Mouse (Mus musculus) hindbrain, embryonic 10.5 days (tissue): ENCODE measurements around the gene Pde4b. TPM values are rescaled to one million over a fixed set of nuclear protein-coding genes. Genes with fewer than 3 reads are reported as not detected.

Source experiments
- DNase-seq: peaks from one replicate; pipeline ENCODE4 v3.0.0-alpha.2; 2017; ENCODE audit warnings: low spot score
- H3K27ac ChIP-seq: fragments of 300-500 bp; sonication (generic); 2 replicates; pipeline ENCODE4 v1.5.1; 2016; ENCODE audit warnings: mild to moderate bottlenecking, moderate library complexity
- H3K27me3 ChIP-seq: fragments of 300-500 bp; sonication (generic); 2 replicates; pipeline ENCODE4 v1.6.1; 2016; ENCODE audit warnings: mild to moderate bottlenecking; ENCODE audit not compliant: poor library complexity, insufficient read depth, severe bottlenecking
- H3K36me3 ChIP-seq: fragments of 300-500 bp; sonication (generic); 2 replicates; pipeline ENCODE4 v1.6.1; 2016; ENCODE audit warnings: mild to moderate bottlenecking, moderate library complexity
- H3K4me1 ChIP-seq: fragments of 300-500 bp; sonication (generic); replicated peaks from 2 replicates; pipeline ENCODE4 v1.6.1; 2016; ENCODE audit warnings: mild to moderate bottlenecking
- H3K4me3 ChIP-seq: fragments of 300-500 bp; sonication (generic); 2 replicates; pipeline ENCODE4 v1.5.1; 2016; ENCODE audit warnings: mild to moderate bottlenecking, moderate library complexity
- H3K9me3 ChIP-seq: fragments of 300-500 bp; sonication (generic); 2 replicates; pipeline ENCODE4 v1.6.1; 2016; ENCODE audit warnings: mild to moderate bottlenecking, moderate library complexity
- WGBS: fragments of 180-500 bp; shearing (Covaris S2); methylation state at CpG from one replicate; pipeline ENCODE4 v1.1.7; 2016; 5-methylcytosine and 5-hydroxymethylcytosine counted together
- polyA plus RNA-seq: library from polyadenylated mRNA; unstranded; fragments of >200 nt; fragmentation: Nextera tagmentation; extraction: Ambion mirVana; gene quantifications from 2 replicates; pipeline ENCODE4 v1.2.1, GENCODE M21; 2016

Pde4b gene
- polyA plus RNA-seq, 1 experiment from 2014 or later: 6.7 TPM

DNA sequence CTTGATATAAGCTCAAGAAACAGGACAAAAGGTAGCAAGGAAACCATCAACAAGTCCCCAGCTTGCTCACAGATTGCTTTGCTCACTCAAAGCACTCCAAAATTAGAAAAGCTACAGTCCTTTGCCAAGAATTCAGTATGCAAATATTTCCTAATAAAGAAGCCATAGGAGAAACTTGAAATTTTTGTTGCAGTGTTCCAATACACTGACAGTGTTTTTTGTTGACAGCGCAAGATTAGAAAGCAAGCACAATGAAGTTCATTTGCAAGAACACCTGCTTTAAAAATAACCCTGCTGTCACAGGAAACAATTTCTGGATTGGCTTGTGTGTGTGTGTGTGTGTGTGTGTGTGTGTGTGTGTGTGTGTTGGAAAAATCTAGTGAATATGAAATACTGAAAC lies 311.2 kb downstream of the Pde4b start:
- 95% methylated on average over 1 of the region's 1 CpGs for WGBS
- DNase-seq: no peak
- no peaks in the 10 kb centered on the region for H3K36me3 ChIP-seq
- 0 out of 2 replicates have a peak, but pooled peaks cover 3% of the 10 kb centered on the region for H3K9me3 ChIP-seq
- no peak overlapping the region for H3K27ac ChIP-seq
- H3K27me3 ChIP-seq: no peaks in the 10 kb centered on the region
- H3K4me1 ChIP-seq: no peaks in the 10 kb centered on the region
- H3K4me3 ChIP-seq: no peak overlapping the region

DNA sequence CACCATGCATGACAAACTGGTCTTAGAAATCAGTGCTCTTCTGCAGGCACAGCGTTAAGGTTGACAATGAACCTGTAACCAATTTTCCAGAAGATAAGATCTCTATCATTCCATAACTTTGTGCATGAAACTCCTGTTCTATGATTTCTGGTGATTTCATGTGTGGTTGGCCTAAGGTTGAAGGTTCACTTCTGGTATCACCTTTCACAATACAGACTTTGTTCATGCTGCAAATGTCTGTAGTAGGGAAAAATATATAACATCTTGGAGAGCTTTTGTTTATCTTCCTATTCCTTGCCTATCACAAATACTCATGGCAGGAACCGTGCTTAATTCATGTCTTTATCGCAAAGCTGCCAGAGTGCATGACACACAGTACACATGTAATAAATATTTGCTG lies 319.5 kb downstream of the Pde4b start:
- DNase-seq: no peak
- Histone ChIP-seq H3K9me3 (no peaks in the 10 kb centered on the region), H3K4me3 (no peak overlapping the region), H3K27ac (no peak overlapping the region), H3K36me3 (no peaks in the 10 kb centered on the region), H3K4me1 (peaks cover 4% of the 10 kb centered on the region; the same call in 1 of the 2 replicates), H3K27me3 (no peaks in the 10 kb centered on the region)
- 81% methylated on average over 3 of the region's 3 CpGs for WGBS

DNA sequence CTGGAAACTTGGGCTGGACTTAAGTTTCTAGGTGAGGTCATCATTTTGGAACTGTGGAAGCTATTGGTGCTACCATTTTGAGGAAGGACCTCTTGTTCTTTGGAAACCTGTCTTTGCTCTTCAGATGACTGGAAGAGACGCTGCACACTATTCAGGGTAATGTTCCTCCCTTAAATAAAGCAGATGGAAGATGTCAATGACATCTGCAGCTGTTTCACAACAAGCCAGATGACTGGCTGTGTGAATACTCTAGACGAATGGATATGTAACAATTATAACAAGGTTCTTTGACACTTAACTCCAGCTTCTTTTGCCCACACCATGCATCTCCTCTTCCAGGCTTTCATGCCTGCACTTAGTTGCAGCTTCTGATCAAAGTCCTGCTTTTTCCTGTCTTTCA lies 320.8 kb downstream of the Pde4b start:
- Histone ChIP-seq H3K27ac (no peak overlapping the region), H3K4me1 (peaks cover 4% of the 10 kb centered on the region; the same call in 1 of the 2 replicates), H3K27me3 (no peaks in the 10 kb centered on the region), H3K9me3 (no peaks in the 10 kb centered on the region), H3K4me3 (no peak overlapping the region), H3K36me3 (no peaks in the 10 kb centered on the region)
- no peak for DNase-seq
- WGBS: 81% methylated on average over 2 of the region's 2 CpGs

GRCm38 (mm10) chr4:102408938-102409337 lies 321.6 kb downstream of the Pde4b start:
- peaks cover 4% of the 10 kb centered on the region; the same call in 1 of the 2 replicates for H3K4me1 ChIP-seq
- H3K27ac ChIP-seq: no peak overlapping the region
- H3K9me3 ChIP-seq: no peaks in the 10 kb centered on the region
- H3K4me3 ChIP-seq: no peak overlapping the region
- H3K36me3 ChIP-seq: no peaks in the 10 kb centered on the region
- 56% methylated on average over 4 of the region's 4 CpGs for WGBS
- H3K27me3 ChIP-seq: no peaks in the 10 kb centered on the region
- DNase-seq: no peak

DNA sequence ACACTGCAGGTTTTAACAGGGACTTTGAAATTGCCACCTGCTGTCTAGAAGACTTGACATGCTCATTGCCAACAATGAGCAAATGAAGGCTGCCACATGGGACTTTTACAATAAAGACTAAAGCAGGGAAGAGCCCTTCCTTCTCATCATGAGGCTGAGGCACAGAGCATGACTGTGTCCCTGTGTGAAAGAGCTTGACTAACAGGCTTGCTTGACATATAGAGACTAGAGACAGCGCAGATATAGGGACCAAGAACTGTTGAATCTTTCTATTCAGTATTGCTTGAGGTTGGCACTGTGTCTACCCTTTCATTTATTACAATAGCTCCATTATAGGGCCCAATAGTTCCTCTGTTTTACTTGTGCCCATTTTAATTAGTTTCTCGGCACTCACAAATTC lies 325.8 kb downstream of the Pde4b start:
- DNase-seq: no peak
- H3K4me3 ChIP-seq: no peak overlapping the region
- 75% methylated on average over 2 of the region's 2 CpGs for WGBS

DNA sequence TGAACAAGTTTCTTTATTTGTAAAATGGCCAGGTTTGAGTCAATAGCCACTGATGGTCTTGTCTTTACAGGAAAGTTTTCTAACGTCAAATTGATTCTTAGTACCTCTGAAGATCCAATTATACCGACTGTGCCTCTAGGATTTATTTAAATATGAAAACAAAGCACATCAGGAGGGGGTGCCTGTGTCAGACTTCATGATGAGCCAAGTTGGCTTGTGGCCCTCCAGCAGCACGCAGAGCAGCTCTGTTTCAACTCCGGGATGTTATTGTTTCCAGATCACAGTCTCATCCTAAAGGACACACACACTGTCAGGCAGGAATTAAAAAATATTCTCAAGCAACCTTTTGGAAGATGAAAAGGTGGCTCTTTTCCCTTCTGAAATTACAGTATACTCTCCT lies 326.5 kb downstream of the Pde4b start:
- no peak overlapping the region for H3K27ac ChIP-seq
- H3K9me3 ChIP-seq: no peaks in the 10 kb centered on the region
- WGBS: 41% methylated on average over 4 of the region's 4 CpGs
- DNase-seq: no peak
- H3K4me1 ChIP-seq: peaks cover 2% of the 10 kb centered on the region; the same call in 1 of the 2 replicates
- H3K36me3 ChIP-seq: no peaks in the 10 kb centered on the region
- H3K27me3 ChIP-seq: no peaks in the 10 kb centered on the region
- H3K4me3 ChIP-seq: no peak overlapping the region

More for the DNA sequence above, 325.8 kb downstream of the Pde4b start:
- peaks cover 4% of the 10 kb centered on the region; the same call in 1 of the 2 replicates for H3K4me1 ChIP-seq
- H3K27me3 ChIP-seq: no peaks in the 10 kb centered on the region
- no peaks in the 10 kb centered on the region for H3K36me3 ChIP-seq
- no peak overlapping the region for H3K27ac ChIP-seq
- no peaks in the 10 kb centered on the region for H3K9me3 ChIP-seq

DNA sequence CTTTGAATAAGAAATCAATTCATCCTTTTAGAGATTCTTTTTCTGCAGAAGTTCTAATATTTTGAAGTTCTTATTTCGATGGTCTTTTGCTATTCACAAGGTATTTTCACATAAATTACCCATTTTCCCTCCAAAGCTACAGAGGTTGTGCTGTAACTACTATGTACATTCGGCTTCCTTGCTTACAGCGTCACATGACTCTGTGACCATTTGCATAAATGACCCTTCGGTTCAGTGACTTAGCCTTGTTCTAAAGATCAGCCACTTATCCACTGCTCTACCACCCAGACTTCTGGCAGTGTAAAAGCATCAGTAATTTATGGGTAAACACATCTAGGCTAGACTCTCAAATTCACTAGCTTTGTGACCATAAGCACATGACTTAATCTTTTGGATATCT lies 327.3 kb downstream of the Pde4b start:
- Histone ChIP-seq H3K4me1 (no peaks in the 10 kb centered on the region), H3K27ac (no peak overlapping the region), H3K4me3 (no peak overlapping the region), H3K27me3 (no peaks in the 10 kb centered on the region), H3K9me3 (no peaks in the 10 kb centered on the region), H3K36me3 (no peaks in the 10 kb centered on the region)
- no peak for DNase-seq
- WGBS: 84% methylated on average over 4 of the region's 4 CpGs

GRCm38 (mm10) chr4:102420794-102421397 lies 333.6 kb downstream of the Pde4b start:
- no peaks in the 10 kb centered on the region for H3K27me3 ChIP-seq
- H3K36me3 ChIP-seq: no peaks in the 10 kb centered on the region
- no peaks in the 10 kb centered on the region for H3K9me3 ChIP-seq
- WGBS: 39% methylated on average over 11 of the region's 11 CpGs
- H3K4me1 ChIP-seq: peaks cover 12% of the 10 kb centered on the region
- no peak for DNase-seq
- H3K27ac ChIP-seq: peak overlapping the region; percentile 64
- H3K4me3 ChIP-seq: peak overlapping the region; percentile 23; the same call in 1 of the 2 replicates

- 71% methylated on average over 18 of the region's 18 CpGs for WGBS
- H3K27me3 ChIP-seq: no peaks in the 10 kb centered on the region
- DNase-seq: no peak
- peak overlapping the region; percentile 64 for H3K27ac ChIP-seq
- peak overlapping the region; percentile 23; the same call in 1 of the 2 replicates for H3K4me3 ChIP-seq
- H3K4me1 ChIP-seq: peaks cover 12% of the 10 kb centered on the region
- no peaks in the 10 kb centered on the region for H3K36me3 ChIP-seq
- H3K9me3 ChIP-seq: no peaks in the 10 kb centered on the region
Measured at GRCm38 (mm10) chr4:102421398-102421859, 334.1 kb downstream of the Pde4b start.

- no peaks in the 10 kb centered on the region for H3K36me3 ChIP-seq
- WGBS: 88% methylated on average over 3 of the region's 3 CpGs
- no peak for DNase-seq
Measured at GRCm38 (mm10) chr4:102424104-102424503, 336.8 kb downstream of the Pde4b start.

GRCm38 (mm10) chr4:102425422-102425821 lies 338.1 kb downstream of the Pde4b start:
- DNase-seq: no peak
- Histone ChIP-seq H3K4me1 (peaks cover 12% of the 10 kb centered on the region), H3K27me3 (no peaks in the 10 kb centered on the region), H3K4me3 (no peak overlapping the region), H3K9me3 (no peaks in the 10 kb centered on the region), H3K36me3 (no peaks in the 10 kb centered on the region), H3K27ac (no peak overlapping the region)
- WGBS: 84% methylated on average over 3 of the region's 3 CpGs

More at GRCm38 (mm10) chr4:102424104-102424503, 336.8 kb downstream of the Pde4b start:
- no peaks in the 10 kb centered on the region for H3K27me3 ChIP-seq
- H3K4me3 ChIP-seq: no peak overlapping the region
- H3K9me3 ChIP-seq: no peaks in the 10 kb centered on the region
- peaks cover 12% of the 10 kb centered on the region for H3K4me1 ChIP-seq
- H3K27ac ChIP-seq: no peak overlapping the region

DNA sequence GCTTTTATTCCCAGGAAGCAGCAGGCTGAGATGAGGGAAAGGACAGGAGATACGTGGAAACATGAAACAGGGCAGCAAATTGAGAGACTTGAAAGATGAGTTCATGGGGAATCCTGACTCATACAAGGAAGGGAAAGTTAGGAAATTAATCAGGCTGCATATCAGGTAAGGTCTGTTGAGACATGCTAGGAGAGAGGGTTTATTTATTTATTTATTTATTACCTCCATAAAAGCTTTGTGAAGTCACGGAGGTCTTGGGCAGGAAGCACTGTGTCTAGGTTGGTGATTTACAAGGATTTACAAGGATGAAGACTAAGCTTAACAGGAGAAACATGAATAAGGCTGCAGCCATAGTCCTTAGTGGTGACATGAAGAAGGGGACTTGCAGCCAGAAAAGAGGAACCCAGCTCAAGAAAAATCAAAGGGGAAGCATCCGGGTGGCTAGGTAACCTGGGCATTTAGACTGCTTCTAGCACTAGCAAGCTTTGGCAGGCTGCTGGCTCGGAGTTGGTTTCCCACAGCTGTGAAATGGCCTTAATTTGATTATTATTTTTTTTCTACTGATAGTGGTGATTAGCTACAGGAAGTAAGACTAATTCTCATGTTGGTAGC lies 342.5 kb downstream of the Pde4b start:
- no peaks in the 10 kb centered on the region for H3K27me3 ChIP-seq
- H3K4me1 ChIP-seq: no peaks in the 10 kb centered on the region; the same call in 1 of the 2 replicates
- no peaks in the 10 kb centered on the region for H3K9me3 ChIP-seq
- no peaks in the 10 kb centered on the region for H3K36me3 ChIP-seq
- DNase-seq: no peak
- WGBS: 79% methylated on average over 4 of the region's 4 CpGs
- no peak overlapping the region for H3K27ac ChIP-seq
- no peak overlapping the region for H3K4me3 ChIP-seq

DNA sequence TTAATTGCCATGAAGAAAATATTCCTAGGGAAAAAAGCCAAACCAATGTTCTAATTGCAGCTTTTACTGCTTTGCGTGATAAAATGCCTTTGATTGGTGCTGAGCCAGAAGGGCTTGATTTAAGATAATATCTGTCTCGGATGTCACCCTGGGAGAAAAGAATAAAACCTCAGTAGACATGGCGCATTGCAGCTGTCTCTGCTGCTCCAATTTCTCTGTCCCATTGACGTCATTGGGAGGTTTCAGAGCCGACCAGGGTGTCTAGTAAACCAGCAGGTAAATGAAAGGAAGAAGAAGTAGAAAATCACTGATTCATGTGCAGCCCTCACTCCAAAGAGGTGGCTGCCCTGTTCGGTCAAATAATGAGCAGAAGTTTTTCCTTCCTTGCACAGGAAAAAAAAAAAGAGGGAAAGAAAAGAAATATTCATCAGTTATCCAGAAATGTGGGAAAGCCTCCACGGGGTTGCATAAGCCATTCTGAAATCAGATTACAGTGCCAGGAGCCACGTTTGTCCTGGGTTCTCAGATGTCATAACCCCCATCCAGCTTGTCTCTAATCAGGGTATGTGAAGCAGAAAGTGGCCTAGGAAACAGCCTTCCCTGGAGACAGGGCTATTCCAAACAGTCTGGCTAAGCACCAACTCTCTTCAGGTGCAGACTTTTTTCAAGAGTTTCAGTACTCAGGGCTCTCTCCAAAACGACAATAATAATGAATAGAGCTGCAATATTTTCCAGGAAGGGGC lies 344.9 kb downstream of the Pde4b start:
- H3K9me3 ChIP-seq: no peaks in the 10 kb centered on the region
- WGBS: 66% methylated on average over 9 of the region's 9 CpGs
- no peaks in the 10 kb centered on the region; the same call in 1 of the 2 replicates for H3K4me1 ChIP-seq
- no peaks in the 10 kb centered on the region for H3K36me3 ChIP-seq
- no peak for DNase-seq
- no peak overlapping the region for H3K4me3 ChIP-seq
- no peaks in the 10 kb centered on the region for H3K27me3 ChIP-seq
- no peak overlapping the region for H3K27ac ChIP-seq
